Mouse (Mus musculus): ENCODE data around the gene Anks1. TPM values are rescaled to one million over a fixed set of nuclear protein-coding genes. Genes with fewer than 3 reads are reported as not detected.
A peak's percentile ranks its signal among the peaks of the same experiment; 100 is the strongest.

Gene Anks1
- polyA plus RNA-seq, 1 experiment from 2014 or later: 11.3 TPM

- no peaks in the 10 kb centered on the region for H3K9me3 ChIP-seq (replicated peaks; ENCODE audit: low read length)
- H3K4me1 ChIP-seq (replicated peaks; ENCODE audit: insufficient read depth, low read length): no peaks in the 10 kb centered on the region
- H3K36me3 ChIP-seq (ENCODE audit: insufficient read depth, low read length): peaks cover 38% of the 10 kb centered on the region
- no peak overlapping the region for H3K4me3 ChIP-seq (replicated peaks; ENCODE audit: low read depth, low read length)
- DNase-seq (ENCODE audit: low spot score): no peak
- H3K9ac ChIP-seq (ENCODE audit: low read depth, low read length): 0 out of 2 replicates have a peak overlapping the region, but pooled peaks have one; percentile 10
- H3K27me3 ChIP-seq (ENCODE audit: insufficient read depth, low read length): no peaks in the 10 kb centered on the region
- H3K4me2 ChIP-seq (ENCODE audit: low read length): no peak overlapping the region
- WGBS: 48% methylated on average over 21 of the region's 21 CpGs
- no peak overlapping the region for H3K27ac ChIP-seq
- 0 out of 2 replicates have a peak, but pooled peaks have one; percentile 34 for ATAC-seq (replicated peaks; ENCODE audit: low FRiP score, low read depth)
- TF ChIP-seq CTCF (IDR thresholded peaks at IDR 0.05; ENCODE audit: low read depth): no peak
Observed at GRCm38 (mm10) chr17:28052293-28052863, 143.3 kb downstream of the Anks1 start.

GRCm38 (mm10) chr17:28058346-28058745, 149.2 kb downstream of the Anks1 start:
- no peaks in the 10 kb centered on the region for H3K27me3 ChIP-seq (ENCODE audit: insufficient read depth, low read length)
- ATAC-seq (replicated peaks; ENCODE audit: low FRiP score, low read depth): no peak
- no peak for TF ChIP-seq CTCF (IDR thresholded peaks at IDR 0.05; ENCODE audit: low read depth)
- peaks cover 57% of the 10 kb centered on the region for H3K36me3 ChIP-seq (ENCODE audit: insufficient read depth, low read length)
- no peaks in the 10 kb centered on the region for H3K9me3 ChIP-seq (replicated peaks; ENCODE audit: low read length)
- no peak overlapping the region for H3K27ac ChIP-seq
- H3K9ac ChIP-seq (ENCODE audit: low read depth, low read length): no peak overlapping the region
- no peak for DNase-seq (ENCODE audit: low spot score)
- no peaks in the 10 kb centered on the region for H3K4me1 ChIP-seq (replicated peaks; ENCODE audit: insufficient read depth, low read length)
- WGBS: 82% methylated on average over 13 of the region's 13 CpGs
- H3K4me2 ChIP-seq (ENCODE audit: low read length): no peak overlapping the region
- H3K4me3 ChIP-seq (replicated peaks; ENCODE audit: low read depth, low read length): no peak overlapping the region

GRCm38 (mm10) chr17:28060681-28061080, 151.6 kb downstream of the Anks1 start:
- no peak for TF ChIP-seq CTCF (IDR thresholded peaks at IDR 0.05; ENCODE audit: low read depth)
- ATAC-seq (replicated peaks; ENCODE audit: low FRiP score, low read depth) (no peak), DNase-seq (ENCODE audit: low spot score) (no peak)
- no peaks in the 10 kb centered on the region for H3K27me3 ChIP-seq (ENCODE audit: insufficient read depth, low read length)
- H3K9ac ChIP-seq (ENCODE audit: low read depth, low read length): no peak overlapping the region
- no peak overlapping the region for H3K4me3 ChIP-seq (replicated peaks; ENCODE audit: low read depth, low read length)
- WGBS: 92% methylated on average over 11 of the region's 11 CpGs
- no peak overlapping the region for H3K4me2 ChIP-seq (ENCODE audit: low read length)
- H3K4me1 ChIP-seq (replicated peaks; ENCODE audit: insufficient read depth, low read length): no peaks in the 10 kb centered on the region
- peaks cover 40% of the 10 kb centered on the region for H3K36me3 ChIP-seq (ENCODE audit: insufficient read depth, low read length)
- no peaks in the 10 kb centered on the region for H3K9me3 ChIP-seq (replicated peaks; ENCODE audit: low read length)
- no peak overlapping the region for H3K27ac ChIP-seq

- no peak overlapping the region for H3K27ac ChIP-seq
- H3K36me3 ChIP-seq (ENCODE audit: insufficient read depth, low read length): peaks cover 38% of the 10 kb centered on the region
- no peak overlapping the region for H3K9ac ChIP-seq (ENCODE audit: low read depth, low read length)
- 52% methylated on average over 7 of the region's 7 CpGs for WGBS
- DNase-seq (ENCODE audit: low spot score): peak; percentile 59
- H3K9me3 ChIP-seq (replicated peaks; ENCODE audit: low read length): no peaks in the 10 kb centered on the region
- no peaks in the 10 kb centered on the region for H3K4me1 ChIP-seq (replicated peaks; ENCODE audit: insufficient read depth, low read length)
- 0 out of 2 replicates have a peak, but pooled peaks have one; percentile 42 for ATAC-seq (replicated peaks; ENCODE audit: low FRiP score, low read depth)
- no peak overlapping the region for H3K4me3 ChIP-seq (replicated peaks; ENCODE audit: low read depth, low read length)
- no peak overlapping the region for H3K4me2 ChIP-seq (ENCODE audit: low read length)
- peak; percentile 67 for TF ChIP-seq CTCF (IDR thresholded peaks at IDR 0.05; ENCODE audit: low read depth)
- no peaks in the 10 kb centered on the region for H3K27me3 ChIP-seq (ENCODE audit: insufficient read depth, low read length)
Observed at GRCm38 (mm10) chr17:28061472-28061871, 152.4 kb downstream of the Anks1 start.

GRCm38 (mm10) chr17:28062710-28063109, 153.6 kb downstream of the Anks1 start:
- Histone ChIP-seq H3K9ac (ENCODE audit: low read depth, low read length) (no peak overlapping the region), H3K4me3 (replicated peaks; ENCODE audit: low read depth, low read length) (no peak overlapping the region), H3K9me3 (replicated peaks; ENCODE audit: low read length) (no peaks in the 10 kb centered on the region), H3K4me1 (replicated peaks; ENCODE audit: insufficient read depth, low read length) (no peaks in the 10 kb centered on the region), H3K36me3 (ENCODE audit: insufficient read depth, low read length) (peaks cover 32% of the 10 kb centered on the region), H3K27me3 (ENCODE audit: insufficient read depth, low read length) (no peaks in the 10 kb centered on the region), H3K27ac (no peak overlapping the region), H3K4me2 (ENCODE audit: low read length) (no peak overlapping the region)
- 95% methylated on average over 7 of the region's 7 CpGs for WGBS
- ATAC-seq (replicated peaks; ENCODE audit: low FRiP score, low read depth) (no peak), DNase-seq (ENCODE audit: low spot score) (no peak)
- TF ChIP-seq CTCF (IDR thresholded peaks at IDR 0.05; ENCODE audit: low read depth): no peak

- WGBS: 88% methylated on average over 6 of the region's 6 CpGs
- DNase-seq (ENCODE audit: low spot score): no peak
Observed at GRCm38 (mm10) chr17:28063163-28063562, 154.1 kb downstream of the Anks1 start.

GRCm38 (mm10) chr17:28067303-28067702, 158.2 kb downstream of the Anks1 start:
- WGBS: 65% methylated on average over 4 of the region's 4 CpGs
- H3K9ac ChIP-seq (ENCODE audit: low read depth, low read length): no peak overlapping the region
- no peak for DNase-seq (ENCODE audit: low spot score)
- H3K9me3 ChIP-seq (replicated peaks; ENCODE audit: low read length): no peaks in the 10 kb centered on the region
- no peaks in the 10 kb centered on the region for H3K27me3 ChIP-seq (ENCODE audit: insufficient read depth, low read length)
- no peaks in the 10 kb centered on the region for H3K36me3 ChIP-seq (ENCODE audit: insufficient read depth, low read length)
- H3K27ac ChIP-seq: no peak overlapping the region
- H3K4me2 ChIP-seq (ENCODE audit: low read length): no peak overlapping the region
- H3K4me1 ChIP-seq (replicated peaks; ENCODE audit: insufficient read depth, low read length): peaks cover 3% of the 10 kb centered on the region; the same call in 1 of the 2 replicates
- ATAC-seq (replicated peaks; ENCODE audit: low FRiP score, low read depth): no peak
- no peak overlapping the region for H3K4me3 ChIP-seq (replicated peaks; ENCODE audit: low read depth, low read length)
- TF ChIP-seq CTCF (IDR thresholded peaks at IDR 0.05; ENCODE audit: low read depth): no peak

More at GRCm38 (mm10) chr17:28063163-28063562, 154.1 kb downstream of the Anks1 start:
- Histone ChIP-seq H3K36me3 (ENCODE audit: insufficient read depth, low read length) (peaks cover 28% of the 10 kb centered on the region), H3K4me3 (replicated peaks; ENCODE audit: low read depth, low read length) (no peak overlapping the region), H3K27ac (no peak overlapping the region), H3K27me3 (ENCODE audit: insufficient read depth, low read length) (no peaks in the 10 kb centered on the region), H3K4me1 (replicated peaks; ENCODE audit: insufficient read depth, low read length) (no peaks in the 10 kb centered on the region), H3K9me3 (replicated peaks; ENCODE audit: low read length) (no peaks in the 10 kb centered on the region), H3K4me2 (ENCODE audit: low read length) (no peak overlapping the region), H3K9ac (ENCODE audit: low read depth, low read length) (no peak overlapping the region)
- no peak for ATAC-seq (replicated peaks; ENCODE audit: low FRiP score, low read depth)
- no peak for TF ChIP-seq CTCF (IDR thresholded peaks at IDR 0.05; ENCODE audit: low read depth)

Measured in kidney, postnatal 0 days (tissue).